Mouse (Mus musculus): ENCODE results near the gene Tor1aip1.

DNA sequence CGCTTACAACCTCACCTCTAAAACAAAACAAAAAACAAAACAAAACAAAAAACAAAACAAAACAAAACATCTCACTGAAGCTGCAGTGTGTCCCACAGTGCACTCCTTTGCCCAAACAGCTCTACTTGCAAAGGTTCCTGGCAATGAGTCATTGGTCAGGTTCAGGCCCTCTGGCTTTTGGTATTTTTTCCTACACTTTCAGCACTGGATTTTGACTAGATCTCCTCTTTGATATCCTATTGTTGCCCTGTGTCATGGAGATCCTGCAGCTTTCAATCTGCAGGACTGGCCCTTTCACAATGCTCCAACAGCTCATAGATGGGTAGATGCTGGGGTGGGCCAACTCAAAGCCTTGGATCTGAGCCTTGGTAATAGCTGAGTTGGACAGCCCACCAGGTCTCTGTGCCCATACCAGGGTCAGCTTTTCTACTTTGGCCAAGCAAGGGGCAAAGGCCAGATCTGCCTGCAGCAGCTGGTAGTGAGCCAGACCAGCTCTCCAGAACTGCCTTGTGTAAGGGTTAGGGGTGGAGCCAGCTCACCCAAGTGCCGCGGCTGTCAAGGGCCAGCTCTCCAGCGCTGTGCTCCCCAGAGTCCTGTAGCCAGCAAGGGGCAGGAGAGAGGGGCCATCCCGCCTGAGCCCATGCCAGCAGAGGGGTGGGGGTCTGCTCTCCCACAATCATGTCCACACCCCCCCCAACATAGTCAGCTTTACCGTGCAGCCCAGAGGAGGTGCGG lies 32.9 kb downstream of the Tor1aip1 start:
- TF ChIP-seq FLI1 (IDR thresholded peaks at IDR 0.05; ENCODE audit: low read length) = no peak
- no peak for TF ChIP-seq GATA1 (IDR thresholded peaks at IDR 0.05; ENCODE audit: borderline replicate concordance, low read length)

Data from megakaryocyte, embryonic 14.5 days (primary cell).